Mouse (Mus musculus) CH12.LX (cell line): ENCODE results near the gene Olfr923. TPM values are rescaled to one million over a fixed set of nuclear protein-coding genes. Genes with fewer than 3 reads are reported as not detected.

Experiments used
- DNase-seq: peaks from one replicate; pipeline ENCODE4 v3.0.0-alpha.2; 2013; ENCODE audit errors: extremely low read depth
- H3K27ac ChIP-seq: 2 replicates; pipeline ENCODE4 v1.5.1; 2012; ENCODE audit warnings: low read depth, mild to moderate bottlenecking, control low read depth, moderate library complexity; ENCODE audit not compliant: insufficient read depth
- H3K27me3 ChIP-seq: replicated peaks from 2 replicates; pipeline ENCODE3; 2012; ENCODE audit warnings: inconsistent platforms
- H3K36me3 ChIP-seq, 2 experiments: replicated peaks in 1 of 2; 2 replicates each; pipeline versions ENCODE3 to v1.6.1; 2012; ENCODE audit warnings: inconsistent platforms in 1 of 2, low read length in 1 of 2, mild to moderate bottlenecking in 1 of 2, mixed read lengths in 1 of 2, moderate library complexity in 1 of 2; ENCODE audit not compliant: control insufficient read depth in 1 of 2, insufficient read depth in 1 of 2
- H3K4me1 ChIP-seq, 2 experiments: 2 replicates each; pipeline ENCODE4 v1.6.1; 2012; ENCODE audit warnings: inconsistent platforms in 1 of 2, moderate library complexity in 1 of 2; ENCODE audit not compliant: insufficient read depth in 2 of 2, control insufficient read depth in 1 of 2
- H3K4me2 ChIP-seq: 2 replicates; pipeline ENCODE4 v1.6.1; 2012; ENCODE audit warnings: low read depth, mild to moderate bottlenecking, control low read depth; ENCODE audit not compliant: poor library complexity, insufficient read depth, severe bottlenecking
- H3K4me3 ChIP-seq, 3 experiments: fragments of 150-350 bp in 1 of 3; sonication (generic) in 1 of 3; replicated peaks in 1 of 3; 2 replicates each; pipeline versions ENCODE3 to v1.5.1; 2011 to 2012; ENCODE audit warnings: low read depth in 2 of 3, low read length in 2 of 3, mild to moderate bottlenecking in 2 of 3, moderate library complexity in 2 of 3, control low read depth in 1 of 3, improper control_type of control experiment in 1 of 3, inconsistent platforms in 1 of 3, mixed read lengths in 1 of 3; ENCODE audit not compliant: poor library complexity in 1 of 3
- H3K79me2 ChIP-seq: replicated peaks from 2 replicates; pipeline ENCODE4 v1.6.1; 2012; ENCODE audit warnings: mild to moderate bottlenecking, moderate library complexity; ENCODE audit not compliant: control insufficient read depth, poor library complexity, insufficient read depth, severe bottlenecking; ENCODE audit errors: extremely low read depth
- H3K9ac ChIP-seq: 2 replicates; pipeline ENCODE4 v1.6.1; 2012; ENCODE audit warnings: low read depth, mild to moderate bottlenecking, control low read depth, moderate library complexity; ENCODE audit not compliant: insufficient read depth
- H3K9me3 ChIP-seq: replicated peaks from 2 replicates; pipeline ENCODE3; 2012; ENCODE audit warnings: low read length, inconsistent platforms, mixed read lengths
- BHLHE40 ChIP-seq: IDR thresholded peaks from 2 replicates; pipeline ENCODE4 v1.6.1; 2011; ENCODE audit warnings: mild to moderate bottlenecking, low read depth, low read length, improper control_type of control experiment
- CHD1 ChIP-seq: IDR thresholded peaks from 2 replicates; pipeline ENCODE4 v1.6.1; 2012; ENCODE audit warnings: low read depth, low read length, improper control_type of control experiment, inconsistent platforms
- CHD2 ChIP-seq: IDR thresholded peaks from 2 replicates; pipeline ENCODE4 v1.6.1; 2011; ENCODE audit warnings: low read length, improper control_type of control experiment
- CTCF ChIP-seq, 2 experiments: IDR thresholded peaks in 1 of 2; conservative IDR thresholded peaks in 1 of 2; 2 replicates each; pipeline ENCODE4 v1.5.1; 2011 to 2012; ENCODE audit warnings: low read depth in 2 of 2, low read length in 2 of 2, improper control_type of control experiment in 1 of 2, inconsistent platforms in 1 of 2, mild to moderate bottlenecking in 1 of 2, moderate library complexity in 1 of 2
- ELF1 ChIP-seq: IDR thresholded peaks from 2 replicates; pipeline ENCODE4 v1.6.1; 2014; ENCODE audit warnings: low read depth, mild to moderate bottlenecking, inconsistent platforms, low read length, improper control_type of control experiment
- EP300 ChIP-seq: IDR thresholded peaks from 2 replicates; pipeline ENCODE4 v1.6.1; 2011; ENCODE audit warnings: low read length, improper control_type of control experiment
- GABPA ChIP-seq: IDR thresholded peaks from 2 replicates; pipeline ENCODE4 v1.6.1; 2012; ENCODE audit warnings: low read depth, low read length, improper control_type of control experiment, inconsistent platforms; ENCODE audit not compliant: insufficient replicate concordance
- HCFC1 ChIP-seq: IDR thresholded peaks from 2 replicates; pipeline ENCODE4 v1.6.1; 2012; ENCODE audit warnings: low read depth, mild to moderate bottlenecking, inconsistent platforms, low read length, improper control_type of control experiment
- JUN ChIP-seq: IDR thresholded peaks from 2 replicates; pipeline ENCODE4 v1.6.1; 2011; ENCODE audit warnings: low read depth, mild to moderate bottlenecking, low read length, improper control_type of control experiment, moderate library complexity; ENCODE audit not compliant: insufficient read depth
- KAT2A ChIP-seq: IDR thresholded peaks from 2 replicates; pipeline ENCODE4 v1.6.1; 2012; ENCODE audit warnings: low read length, improper control_type of control experiment, inconsistent platforms; ENCODE audit not compliant: insufficient replicate concordance
- MAFK ChIP-seq: IDR thresholded peaks from 2 replicates; pipeline ENCODE4 v1.6.1; 2011; ENCODE audit warnings: low read length, improper control_type of control experiment; ENCODE audit not compliant: insufficient replicate concordance
- MAX ChIP-seq: IDR thresholded peaks from 2 replicates; pipeline ENCODE4 v1.6.1; 2011; ENCODE audit warnings: low read length, improper control_type of control experiment
- MAZ ChIP-seq: IDR thresholded peaks from 2 replicates; pipeline ENCODE4 v1.6.1; 2012; ENCODE audit warnings: low read depth, mild to moderate bottlenecking, inconsistent platforms, low read length, improper control_type of control experiment, moderate library complexity
- MEF2A ChIP-seq: IDR thresholded peaks from 2 replicates; pipeline ENCODE4 v1.6.1; 2014; ENCODE audit warnings: low read depth, mild to moderate bottlenecking, inconsistent platforms, low read length, improper control_type of control experiment, borderline replicate concordance
- NELFE ChIP-seq: IDR thresholded peaks from 2 replicates; pipeline ENCODE4 v1.6.1; 2011; ENCODE audit warnings: low read depth, low read length, improper control_type of control experiment
- NRF1 ChIP-seq: IDR thresholded peaks from 2 replicates; pipeline ENCODE4 v1.6.1; 2014; ENCODE audit warnings: low read depth, mild to moderate bottlenecking, inconsistent platforms, low read length, improper control_type of control experiment, moderate library complexity
- PAX5 ChIP-seq: IDR thresholded peaks from 2 replicates; pipeline ENCODE4 v1.6.1; 2012; ENCODE audit warnings: low read length, inconsistent platforms, mixed read lengths
- POLR2A ChIP-seq: IDR thresholded peaks from 2 replicates; pipeline ENCODE4 v1.6.1; 2011; ENCODE audit warnings: low read depth, mild to moderate bottlenecking, improper control_type of control experiment, low read length
- POLR2AphosphoS2 ChIP-seq: IDR thresholded peaks from 2 replicates; pipeline ENCODE4 v1.6.1; 2011; ENCODE audit warnings: low read depth, low read length, improper control_type of control experiment
- RAD21 ChIP-seq: IDR thresholded peaks from 2 replicates; pipeline ENCODE4 v1.6.1; 2011; ENCODE audit warnings: low read depth, mild to moderate bottlenecking, low read length, improper control_type of control experiment, moderate library complexity
- RCOR1 ChIP-seq: conservative IDR thresholded peaks from 2 replicates; pipeline ENCODE4 v1.6.1; 2012; ENCODE audit warnings: low read depth, mild to moderate bottlenecking, inconsistent platforms, low read length, improper control_type of control experiment
- TBP ChIP-seq: conservative IDR thresholded peaks from 2 replicates; pipeline ENCODE4 v1.6.1; 2011; ENCODE audit warnings: low read depth, low read length, improper control_type of control experiment
- TCF12 ChIP-seq: IDR thresholded peaks from 2 replicates; pipeline ENCODE4 v1.6.1; 2014; ENCODE audit warnings: low read depth, mild to moderate bottlenecking, inconsistent platforms, low read length, improper control_type of control experiment
- USF1 ChIP-seq: IDR thresholded peaks from 2 replicates; pipeline ENCODE4 v1.6.1; 2014; ENCODE audit warnings: low read depth, mild to moderate bottlenecking, inconsistent platforms, low read length, improper control_type of control experiment
- ZKSCAN1 ChIP-seq: IDR thresholded peaks from 2 replicates; pipeline ENCODE4 v1.6.1; 2012; ENCODE audit warnings: low read depth, inconsistent platforms, low read length, improper control_type of control experiment, borderline replicate concordance
- ZMIZ1 ChIP-seq: IDR thresholded peaks from 2 replicates; pipeline ENCODE4 v1.6.1; 2012; ENCODE audit warnings: low read depth, mild to moderate bottlenecking, inconsistent platforms, low read length, improper control_type of control experiment
- ZNF384 ChIP-seq: IDR thresholded peaks from 2 replicates; pipeline ENCODE4 v1.6.1; 2012; ENCODE audit warnings: low read depth, low read length, improper control_type of control experiment, inconsistent platforms
- dilution Hi-C: fragments of 300-500 bp; cut with MboI; formaldehyde crosslinking; loops from 2 replicates; pipeline ENCODE4 v1.14.3; 2020; ENCODE audit warnings: low sequenced_read_pairs; ENCODE audit not compliant: extremely low pct_unique_long_range_greater_than_20kb, extremely low pct_ligation_motif_present
- in situ Hi-C: fragments of 300-500 bp; cut with MboI; formaldehyde crosslinking; loops from 3 replicates; pipeline ENCODE4 v1.14.3; 2019; ENCODE audit warnings: low sequenced_read_pairs, low pct_ligation_motif_present, low pct_unique_long_range_greater_than_20kb, mixed read lengths
- polyA plus RNA-seq: library from polyadenylated mRNA; unstranded; fragments of >175 nt; gene quantifications from 2 replicates; pipeline ENCODE4 v1.2.1, GENCODE M21; 2012; ENCODE audit warnings: low read depth; ENCODE audit not compliant: insufficient read length
- total RNA-seq, 2 experiments: library from RNA; depleted of rRNA; stranded (reverse); fragments of 300-350 nt in 1 of 2; fragments of >200 nt in 1 of 2; gene quantifications; 2 replicates each; pipeline ENCODE4 v1.2.3; 2012 to 2014

The Olfr923 gene
- total and polyA plus RNA-seq, 3 experiments = not detected

GRCm38 (mm10) chr9:38815458-38815986, 10.8 kb upstream of the Olfr923 start:
- no peaks in the 10 kb centered on the region for H3K36me3 ChIP-seq
- no peak overlapping the region for H3K27ac ChIP-seq
- no peaks in the 10 kb centered on the region for H3K79me2 ChIP-seq
- H3K27me3 ChIP-seq = no peaks in the 10 kb centered on the region
- TF ChIP-seq PAX5 = no peak
- TF ChIP-seq MAZ = no peak
- TF ChIP-seq NELFE = no peak
- no peak for TF ChIP-seq TBP
- TF ChIP-seq TCF12 = no peak
- no peak for TF ChIP-seq ZNF384
- no peak for TF ChIP-seq NRF1
- no peak for TF ChIP-seq MAX
- TF ChIP-seq KAT2A = no peak
- no peak for TF ChIP-seq CHD2
- no peak for TF ChIP-seq GABPA
- TF ChIP-seq CHD1 = no peak
- no peak for TF ChIP-seq HCFC1
- no peak for TF ChIP-seq ELF1
- TF ChIP-seq RAD21 = no peak
- TF ChIP-seq POLR2A = no peak
- TF ChIP-seq EP300 = no peak
- TF ChIP-seq CTCF (conservative IDR thresholded peaks at IDR 0.05 in 1 of 2, IDR thresholded peaks at IDR 0.05 in 1 of 2; ENCODE audit: low read depth in 2 of 2, low read length in 2 of 2) = no peak
- TF ChIP-seq BHLHE40 = no peak
- no peak overlapping the region for H3K9ac ChIP-seq
- dilution Hi-C loops (no loop called here), in situ Hi-C loops (no loop called here)
- no peaks in the 10 kb centered on the region for H3K9me3 ChIP-seq
- no peak overlapping the region for H3K4me2 ChIP-seq
- no peak for DNase-seq
- no peak overlapping the region for H3K4me3 ChIP-seq
- H3K4me1 ChIP-seq = no peaks in the 10 kb centered on the region

GRCm38 (mm10) chr9:38833027-38833426, 6.7 kb downstream of the Olfr923 start:
- Histone ChIP-seq H3K27me3 (no peaks in the 10 kb centered on the region), H3K4me2 (no peak overlapping the region), H3K9ac (no peak overlapping the region), H3K27ac (no peak overlapping the region), H3K9me3 (no peaks in the 10 kb centered on the region), H3K4me1 (no peaks in the 10 kb centered on the region), H3K4me3 (no peak overlapping the region), H3K79me2 (no peaks in the 10 kb centered on the region), H3K36me3 (no peaks in the 10 kb centered on the region)
- no peak for TF ChIP-seq POLR2AphosphoS2
- TF ChIP-seq USF1 = no peak
- no peak for TF ChIP-seq MAZ
- TF ChIP-seq TCF12 = no peak
- no peak for TF ChIP-seq MAX
- TF ChIP-seq MEF2A = no peak
- TF ChIP-seq ZMIZ1 = no peak
- no peak for TF ChIP-seq ZKSCAN1
- no peak for TF ChIP-seq POLR2A
- no peak for TF ChIP-seq NRF1
- TF ChIP-seq RCOR1 = no peak
- TF ChIP-seq JUN = no peak
- no peak for TF ChIP-seq MAFK
- dilution Hi-C loops (no loop called here), in situ Hi-C loops (no loop called here)
- no peak for DNase-seq
